8 mouse cellular contexts compared by ENCODE assay signal in genomic region chr5:114594741-114595241, GRCm38 (mm10). TPM values are rescaled to one million over a fixed set of nuclear protein-coding genes. Genes with fewer than 3 reads are reported as not detected.
DNase-seq lines count a peak whose midpoint lies in the region; ATAC-seq and TF ChIP-seq lines count a peak whose summit lies in the region.

No protein-coding gene starts in this region.

- DNase-seq in forelimb bud, embryonic 11.5 days (ENCODE audit: low read depth, low spot score) = peak; percentile 63
- peak; percentile 73 for DNase-seq in kidney, adult 2 months
- DNase-seq in thymus, adult 2 months = peak; percentile 61
- no peak for DNase-seq in retina, postnatal 1 day
- DNase-seq in cerebellum, postnatal 10 days = no peak

- 24% methylated on average over 15 of the region's 15 CpGs for whole genome bisulfite sequencing in kidney, adult 2 months
- WGBS in lung, embryonic 15.5 days = 17% methylated on average over 15 of the region's 15 CpGs
- WGBS in thymus, adult 2 months = 3% methylated on average over 15 of the region's 15 CpGs

- TF ChIP-seq CTCF in kidney, adult 2 months (conservative IDR thresholded peaks at IDR 0.05; ENCODE audit: insufficient read depth, insufficient read length, low read depth, low read length) = no peak
- no peak; the same call in 1 of the 2 replicates for TF ChIP-seq CTCF in thymus, adult 2 months (IDR thresholded peaks at IDR 0.05; ENCODE audit: borderline replicate concordance, control insufficient read depth, extremely low read depth, insufficient read depth, low read length, poor library complexity)

- no peaks in the 10 kb centered on the region for H3K36me3 ChIP-seq in kidney, adult 2 months (ENCODE audit: control insufficient read depth, insufficient read depth, low read length)
- no peaks in the 10 kb centered on the region for H3K36me3 ChIP-seq in lung, embryonic 15.5 days
- H3K36me3 ChIP-seq in thymus, adult 2 months (ENCODE audit: control insufficient read depth, insufficient read depth, low read length) = no peaks in the 10 kb centered on the region

- no peaks in the 10 kb centered on the region for H3K9me3 ChIP-seq in lung, embryonic 15.5 days

- H3K27me3 ChIP-seq in kidney, adult 2 months (replicated peaks; ENCODE audit: control insufficient read depth, insufficient read depth, low read length) = no peaks in the 10 kb centered on the region
- no peaks in the 10 kb centered on the region for H3K27me3 ChIP-seq in lung, embryonic 15.5 days
- no peaks in the 10 kb centered on the region for H3K27me3 ChIP-seq in thymus, adult 2 months (ENCODE audit: control insufficient read depth, insufficient read depth, low read length)

- no peak for TF ChIP-seq POLR2A in kidney, adult 2 months (IDR thresholded peaks at IDR 0.05; ENCODE audit: low read depth, low read length)
- TF ChIP-seq POLR2A in thymus, adult 2 months (IDR thresholded peaks at IDR 0.05; ENCODE audit: control insufficient read depth, extremely low read depth, insufficient read depth, low read length, poor library complexity) = no peak

- H3K4me1 ChIP-seq in kidney, adult 2 months (ENCODE audit: control insufficient read depth, insufficient read depth, low read length) = peaks cover 36% of the 10 kb centered on the region
- H3K4me1 ChIP-seq in lung, embryonic 15.5 days = peaks cover 86% of the 10 kb centered on the region
- H3K4me1 ChIP-seq in thymus, adult 2 months (replicated peaks; ENCODE audit: control insufficient read depth, insufficient read depth, low read length) = peaks cover 73% of the 10 kb centered on the region

- ATAC-seq in activated CD4-positive, CD25-positive, alpha-beta regulatory T cell, adult 4 months = peak; percentile 43
- peak; percentile 74 for ATAC-seq in lung, embryonic 15.5 days (ENCODE audit: borderline replicate concordance, extremely low read depth, low FRiP score, low TSS enrichment)
- ATAC-seq in erythroid progenitor cell, adult 5-6 weeks (replicated peaks; ENCODE audit: low FRiP score, poor library complexity, severe bottlenecking) = no peak

- peak overlapping the region; percentile 41 for H3K4me2 ChIP-seq in lung, embryonic 15.5 days

- no peak overlapping the region for H3K4me3 ChIP-seq in kidney, adult 2 months (ENCODE audit: insufficient read depth, low read depth, low read length)
- no peak overlapping the region for H3K4me3 ChIP-seq in lung, embryonic 15.5 days
- H3K4me3 ChIP-seq in thymus, adult 2 months (ENCODE audit: control insufficient read depth, insufficient read depth, low read length) = peak overlapping the region; percentile 21

- peak overlapping the region; percentile 31 for H3K9ac ChIP-seq in lung, embryonic 15.5 days

- H3K27ac ChIP-seq in kidney, adult 2 months (ENCODE audit: insufficient read depth, low read depth, low read length) = peak overlapping the region; percentile 83
- peak overlapping the region; percentile 96 for H3K27ac ChIP-seq in lung, embryonic 15.5 days
- H3K27ac ChIP-seq in thymus, adult 2 months (ENCODE audit: control insufficient read depth, insufficient read depth, low read length) = peak overlapping the region; percentile 98

RNA-seq across cellular contexts. Expression of gene Fam222a, which starts 27.0 kb away (rescaled TPM):
- not detected for polyA plus RNA-seq in activated CD4-positive, CD25-positive, alpha-beta regulatory T cell, adult 4 months (2017; shearing (Covaris generic))
- 4.9 and 5.5 TPM in 2 replicates for polyA plus RNA-seq in kidney, adult 2 months (2012; rRNA removed)
- polyA plus RNA-seq in lung, embryonic 15.5 days (2015; fragmentation: Nextera tagmentation; extraction: Ambion mirVana) = 2.1 TPM in 2 replicates
- polyA plus RNA-seq in thymus, adult 2 months (2012; rRNA removed) = 15.3 and 18.4 TPM in 2 replicates
- 2.9 TPM in 1 of 2 replicates, not detected in the other for total RNA-seq in erythroid progenitor cell, adult 5-6 weeks (2015; ENCODE audit: low replicate concordance)
- 0.39 TPM in 1 of 2 replicates, not detected in the other for total RNA-seq in erythroid progenitor cell, adult 5-6 weeks (2017; ENCODE audit: low replicate concordance)

Comparison
In these comparisons a context has a peak if more than half of its experiments do, and no peak if none do; other contexts are left out.
1. DNase-seq: peak in forelimb bud, embryonic 11.5 days (single experiment), kidney, adult 2 months (single experiment) and thymus, adult 2 months (single experiment); none in retina, postnatal 1 day (single experiment) and cerebellum, postnatal 10 days (0 of 2).
2. Peak in every context shown above with its lines, with median percentiles within 50 percentile points of each other: H3K27ac ChIP-seq.